Mouse (Mus musculus) brain, embryonic 14.5 days (tissue): ENCODE data around the gene Sft2d1. TPM values are rescaled to one million over a fixed set of nuclear protein-coding genes. Genes with fewer than 3 reads are reported as not detected.

Experiments used
- DNase-seq: peaks from one replicate; pipeline ENCODE4 v3.0.0-alpha.2; 2011; ENCODE audit warnings: low read depth
- CTCF ChIP-seq: fragments of 200-500 bp; IDR thresholded peaks from 2 replicates; pipeline ENCODE4 v1.5.1; 2012; ENCODE audit warnings: inconsistent platforms, mild to moderate bottlenecking, moderate library complexity, borderline replicate concordance; ENCODE audit not compliant: insufficient read depth, insufficient read length; ENCODE audit errors: extremely low read depth
- POLR2A ChIP-seq: fragments of 200-500 bp; IDR thresholded peaks from 2 replicates; pipeline ENCODE4 v1.6.1; 2012; ENCODE audit warnings: mild to moderate bottlenecking, inconsistent platforms, borderline replicate concordance; ENCODE audit not compliant: poor library complexity, insufficient read depth, insufficient read length, severe bottlenecking; ENCODE audit errors: extremely low read depth
- polyA plus RNA-seq: library from polyadenylated mRNA; depleted of rRNA; stranded (reverse); fragments of >200 nt; gene quantifications from 2 replicates; pipeline ENCODE4 v1.2.3, GENCODE M21; 2012; rRNA removed

Gene Sft2d1
- polyA plus RNA-seq, result 156 and 229 TPM in 2 replicates

DNA sequence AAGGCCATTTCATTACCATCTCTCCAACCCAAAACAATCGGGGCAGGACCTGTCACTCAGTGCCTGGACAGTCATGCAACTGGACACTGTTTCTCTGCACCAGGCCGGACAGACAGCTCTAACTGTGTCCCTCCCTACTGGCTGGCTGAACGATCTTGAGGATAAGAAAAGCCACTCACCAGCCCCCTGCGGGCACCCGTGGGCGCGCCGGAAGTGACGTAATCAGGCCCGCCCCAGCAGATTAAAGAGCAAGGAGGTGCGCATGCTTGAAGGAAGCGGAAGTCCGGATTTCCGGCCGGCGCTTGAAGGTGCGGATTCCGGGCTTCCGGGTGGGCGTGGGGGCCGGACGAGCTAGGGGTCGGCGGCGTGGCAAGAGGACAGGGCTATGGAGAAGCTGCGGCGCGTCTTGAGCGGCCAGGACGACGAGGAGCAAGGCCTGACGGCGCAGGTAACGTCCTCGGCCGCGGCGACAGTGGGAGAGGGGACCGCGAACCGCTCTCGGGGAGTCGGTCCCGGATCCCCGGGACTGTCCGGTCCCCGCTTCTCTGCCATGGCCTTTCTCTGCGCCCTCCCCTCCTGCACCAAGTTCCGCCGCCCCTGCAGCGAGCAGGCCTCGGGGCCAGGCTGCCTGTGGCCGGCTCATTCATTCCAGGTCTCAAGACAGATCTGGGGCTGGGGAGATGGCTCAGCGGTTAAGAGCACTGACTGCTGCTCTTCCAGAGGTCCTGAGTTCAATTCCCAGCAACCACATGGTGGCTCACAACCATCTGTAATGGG is at the start of gene Sft2d1:
Sft2d1 (plus strand) TSS at position 265 of the 777 bp plus-strand sequence.
- TF ChIP-seq CTCF, result no peak
- peak; percentile 30; the same call in 1 of the 2 replicates for TF ChIP-seq POLR2A
- DNase-seq, result peak; percentile 99

- DNase-seq, result peak; percentile 86
- peak; percentile 77; the same call in 1 of the 2 replicates for TF ChIP-seq CTCF
Measured at GRCm38 (mm10) chr17:8264638-8265037, 46.3 kb upstream of the Sft2d1 start.

- TF ChIP-seq POLR2A, result no peak
- TF ChIP-seq CTCF, result no peak
- no peak for DNase-seq
Measured at GRCm38 (mm10) chr17:8272054-8272749, 38.7 kb upstream of the Sft2d1 start.

- DNase-seq, result no peak
- TF ChIP-seq POLR2A (no peak), CTCF (no peak)
Measured at GRCm38 (mm10) chr17:8272951-8273350, 38.0 kb upstream of the Sft2d1 start.

GRCm38 (mm10) chr17:8276071-8276470 is 34.8 kb upstream of the Sft2d1 start:
- DNase-seq, result no peak
- TF ChIP-seq CTCF, result no peak
- TF ChIP-seq POLR2A, result no peak

DNA sequence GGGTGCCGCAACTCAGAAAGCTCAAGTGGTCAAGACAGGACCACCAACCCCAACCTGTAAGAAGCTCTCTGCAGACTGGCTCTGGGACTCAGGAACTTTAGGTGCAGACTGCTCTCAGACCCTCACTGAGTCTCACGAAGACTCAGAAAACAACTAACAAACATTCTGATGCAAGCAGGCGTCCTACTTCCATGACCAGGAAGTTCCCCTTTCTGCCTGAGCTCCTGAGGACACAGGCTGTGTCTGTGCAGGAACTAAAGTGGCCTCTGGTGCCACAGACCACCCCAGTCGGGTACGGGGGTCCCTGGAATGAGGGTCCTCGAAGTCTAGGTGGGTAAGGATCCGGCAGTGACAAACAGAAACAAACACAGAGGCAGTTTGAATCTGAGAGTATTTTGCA is 34.2 kb upstream of the Sft2d1 start:
- no peak for DNase-seq
- TF ChIP-seq CTCF, result no peak
- no peak for TF ChIP-seq POLR2A

DNA sequence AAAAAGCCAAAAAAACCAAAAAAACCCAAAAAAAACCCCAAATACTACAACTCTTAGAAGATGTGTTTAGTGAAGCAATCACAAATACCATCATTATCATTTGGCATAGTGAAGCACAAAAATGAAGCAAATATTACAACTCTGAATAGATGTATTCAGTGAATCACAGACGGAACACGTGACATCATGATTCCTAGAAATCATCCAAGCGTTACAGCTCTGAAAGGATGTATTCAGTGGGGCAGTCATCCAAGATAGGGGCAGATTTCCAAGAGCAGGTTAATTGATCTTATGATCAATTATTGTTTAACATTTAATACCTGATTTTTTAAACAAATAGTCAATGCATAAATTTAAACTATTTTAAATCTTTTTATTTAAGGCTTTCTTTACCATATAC is 33.6 kb upstream of the Sft2d1 start:
- TF ChIP-seq POLR2A (no peak), CTCF (no peak)
- no peak for DNase-seq

GRCm38 (mm10) chr17:8278356-8278755 is 32.5 kb upstream of the Sft2d1 start:
- TF ChIP-seq POLR2A, result no peak

GRCm38 (mm10) chr17:8282821-8283525 is 27.9 kb upstream of the Sft2d1 start, which contains the start of gene Mpc1:
Gene Mpc1 (plus strand): TSS chr17:8282904.
- no peak for TF ChIP-seq CTCF
- TF ChIP-seq POLR2A, result no peak
- DNase-seq, result no peak

More at GRCm38 (mm10) chr17:8278356-8278755, 32.5 kb upstream of the Sft2d1 start:
- DNase-seq, result no peak

GRCm38 (mm10) chr17:8283526-8284253 is 27.2 kb upstream of the Sft2d1 start:
- DNase-seq, result peak; percentile 99
- TF ChIP-seq CTCF (0 out of 2 replicates have a peak, but pooled peaks have one; percentile 18), POLR2A (peak; percentile 62)

- no peak for DNase-seq
- TF ChIP-seq CTCF, result no peak
Measured at GRCm38 (mm10) chr17:8284254-8284661, 26.6 kb upstream of the Sft2d1 start.
